Mouse (Mus musculus) liver, embryonic 16.5 days (tissue): ENCODE measurements around the gene Olfr769. TPM values are rescaled to one million over a fixed set of nuclear protein-coding genes. Genes with fewer than 3 reads are reported as not detected.

Experiments
- polyA plus RNA-seq: library from polyadenylated mRNA; unstranded; fragments of >200 nt; fragmentation: Nextera tagmentation; extraction: Ambion mirVana; gene quantifications from 2 replicates; pipeline ENCODE4 v1.2.1, GENCODE M21; 2015

Olfr769 gene
- polyA plus RNA-seq, 1 experiment from 2014 or later = not detected

Other genes with a start within 250 kb of the Olfr769 start
- 0.16 and 0.22 TPM in 2 replicates for gene Gdf11, start 226.1 kb downstream of the Olfr769 start, polyA plus RNA-seq
- 97.4 and 109 TPM in 2 replicates for gene Cd63, start 216.9 kb downstream of the Olfr769 start, polyA plus RNA-seq
- 20.8 and 21.9 TPM in 2 replicates for gene Rdh5, start 195.0 kb downstream of the Olfr769 start, polyA plus RNA-seq
- 92.8 and 96.6 TPM in 2 replicates for gene Bloc1s1, start 193.8 kb downstream of the Olfr769 start, polyA plus RNA-seq
- gene Itga7, start 184.0 kb downstream of the Olfr769 start, polyA plus RNA-seq = 0.39 and 0.83 TPM in 2 replicates
- gene Mettl7b, start 156.9 kb downstream of the Olfr769 start, polyA plus RNA-seq = 0.22 TPM in 1 of 2 replicates, not detected in the other
- not detected in 2 replicates for gene Olfr9, start 128.4 kb downstream of the Olfr769 start, polyA plus RNA-seq
- not detected in 2 replicates for gene Olfr763, start 107.1 kb downstream of the Olfr769 start, polyA plus RNA-seq
- not detected in 2 replicates for gene Olfr764-ps1, start 78.0 kb downstream of the Olfr769 start, polyA plus RNA-seq
- not detected in 2 replicates for gene Olfr765, start 67.9 kb downstream of the Olfr769 start, polyA plus RNA-seq
- not detected in 2 replicates for gene Olfr766-ps1, start 48.9 kb downstream of the Olfr769 start, polyA plus RNA-seq
- not detected in 2 replicates for gene Olfr767, start 35.0 kb downstream of the Olfr769 start, polyA plus RNA-seq
- gene Olfr768, start 18.5 kb downstream of the Olfr769 start, polyA plus RNA-seq = not detected in 2 replicates
- not detected in 2 replicates for gene Olfr770, start 21.1 kb upstream of the Olfr769 start, polyA plus RNA-seq
- not detected in 2 replicates for gene Olfr771, start 46.9 kb upstream of the Olfr769 start, polyA plus RNA-seq
- gene Olfr772, start 60.1 kb upstream of the Olfr769 start, polyA plus RNA-seq = not detected in 2 replicates
- not detected in 2 replicates for gene Olfr773, start 69.6 kb upstream of the Olfr769 start, polyA plus RNA-seq
- not detected in 2 replicates for gene Olfr774, start 118.3 kb upstream of the Olfr769 start, polyA plus RNA-seq
- not detected in 2 replicates for gene Olfr775, start 130.6 kb upstream of the Olfr769 start, polyA plus RNA-seq
- gene Olfr776, start 141.3 kb upstream of the Olfr769 start, polyA plus RNA-seq = not detected in 2 replicates
- gene Olfr777, start 153.6 kb upstream of the Olfr769 start, polyA plus RNA-seq = not detected in 2 replicates
- gene Olfr780, start 200.3 kb upstream of the Olfr769 start, polyA plus RNA-seq = not detected in 2 replicates
- gene Olfr781, start 211.0 kb upstream of the Olfr769 start, polyA plus RNA-seq = not detected in 2 replicates
- gene Olfr782, start 231.0 kb upstream of the Olfr769 start, polyA plus RNA-seq = not detected in 2 replicates